Mouse (Mus musculus): ENCODE measurements around the gene Arl3. TPM values are rescaled to one million over a fixed set of nuclear protein-coding genes. Genes with fewer than 3 reads are reported as not detected.
A peak's percentile ranks its signal among the peaks of the same experiment; 100 is the strongest.

Gene Arl3
- 100 to 1,000 TPM; 122 to 129 TPM for total RNA-seq (2021)
- long read RNA-seq, experiment 1, transcript Arl3-201 (6 exons, 843 nt) = major isoform, 13 of 29 reads
- long read RNA-seq, experiment 1, partial matches to known transcripts = 4 of 29 reads
- long read RNA-seq, experiment 1, other reads (novel, unspliced or antisense) = 12 of 29 reads
- long read RNA-seq, experiment 2, transcript Arl3-201 (6 exons, 843 nt) = major isoform, 13 of 23 reads
- long read RNA-seq, experiment 2, partial matches to known transcripts = 2 of 23 reads
- long read RNA-seq, experiment 2, other reads (novel, unspliced or antisense) = 8 of 23 reads

- peak; percentile 91 to 93 for DNase-seq (ENCODE audit: low spot score in 2 of 2)
- peak; percentile 57 for TF ChIP-seq CTCF (conservative IDR thresholded peaks at IDR 0.05)
- H3K27ac ChIP-seq = peak within 1 kb of the TSS; percentile 97
- peak within 1 kb of the TSS; percentile 92 for H3K4me3 ChIP-seq
These were observed at the start of gene Arl3, which contains the start of gene Sfxn2 for GRCm38 (mm10) chr19:46572951-46573937. Arl3 (minus strand) TSS chr19:46573198. Sfxn2 (plus strand) TSS chr19:46573365.

GRCm38 (mm10) chr19:46622659-46623193 lies 49.7 kb upstream of the Arl3 start:
- no peak for DNase-seq (ENCODE audit: low spot score in 2 of 2)
- TF ChIP-seq CTCF (conservative IDR thresholded peaks at IDR 0.05) = no peak
- H3K27ac ChIP-seq = peak overlapping the region; percentile 75
- H3K4me3 ChIP-seq = peak overlapping the region; percentile 13; the same call in 1 of the 2 replicates

GRCm38 (mm10) chr19:46621236-46622183 lies 48.5 kb upstream of the Arl3 start:
- H3K27ac ChIP-seq = peak overlapping the region; percentile 32
- no peak overlapping the region for H3K4me3 ChIP-seq
- DNase-seq (ENCODE audit: low spot score in 2 of 2) = no peak
- TF ChIP-seq CTCF (conservative IDR thresholded peaks at IDR 0.05) = no peak

GRCm38 (mm10) chr19:46620016-46620808 lies 47.2 kb upstream of the Arl3 start:
- DNase-seq (ENCODE audit: low spot score in 2 of 2) = no peak
- Histone ChIP-seq H3K4me3 (no peak overlapping the region), H3K27ac (peak overlapping the region; percentile 32; the same call in 1 of the 2 replicates)
- TF ChIP-seq CTCF (conservative IDR thresholded peaks at IDR 0.05) = no peak

GRCm38 (mm10) chr19:46619518-46619917 lies 46.5 kb upstream of the Arl3 start:
- no peak for TF ChIP-seq CTCF (conservative IDR thresholded peaks at IDR 0.05)
- no peak for DNase-seq (ENCODE audit: low spot score in 2 of 2)
- no peak overlapping the region for H3K27ac ChIP-seq

GRCm38 (mm10) chr19:46619001-46619400 lies 46.0 kb upstream of the Arl3 start:
- no peak for DNase-seq (ENCODE audit: low spot score in 2 of 2)
- H3K27ac ChIP-seq = no peak overlapping the region
- no peak for TF ChIP-seq CTCF (conservative IDR thresholded peaks at IDR 0.05)
- H3K4me3 ChIP-seq = no peak overlapping the region

More at GRCm38 (mm10) chr19:46619518-46619917, 46.5 kb upstream of the Arl3 start:
- no peak overlapping the region for H3K4me3 ChIP-seq

- Histone ChIP-seq H3K27ac (no peak overlapping the region), H3K4me3 (no peak overlapping the region)
- DNase-seq (ENCODE audit: low spot score in 2 of 2) = no peak
- no peak for TF ChIP-seq CTCF (conservative IDR thresholded peaks at IDR 0.05)
These were observed 45.3 kb upstream of the Arl3 start for GRCm38 (mm10) chr19:46618322-46618721.

- no peak for DNase-seq (ENCODE audit: low spot score in 2 of 2)
- Histone ChIP-seq H3K4me3 (no peak overlapping the region), H3K27ac (no peak overlapping the region)
- no peak for TF ChIP-seq CTCF (conservative IDR thresholded peaks at IDR 0.05)
These were observed 44.4 kb upstream of the Arl3 start for GRCm38 (mm10) chr19:46617361-46617760.

GRCm38 (mm10) chr19:46616378-46616777 lies 43.4 kb upstream of the Arl3 start:
- no peak overlapping the region for H3K4me3 ChIP-seq
- TF ChIP-seq CTCF (conservative IDR thresholded peaks at IDR 0.05) = no peak
- no peak for DNase-seq (ENCODE audit: low spot score in 2 of 2)
- H3K27ac ChIP-seq = no peak overlapping the region

- TF ChIP-seq CTCF (conservative IDR thresholded peaks at IDR 0.05) = no peak
- no peak overlapping the region for H3K4me3 ChIP-seq
- no peak overlapping the region for H3K27ac ChIP-seq
- DNase-seq (ENCODE audit: low spot score in 2 of 2) = no peak
These were observed 35.2 kb upstream of the Arl3 start for GRCm38 (mm10) chr19:46608158-46608557.

- DNase-seq (ENCODE audit: low spot score in 2 of 2) = peak in 1 of 2 experiments; percentile 39
- Histone ChIP-seq H3K27ac (no peak overlapping the region), H3K4me3 (no peak overlapping the region)
- TF ChIP-seq CTCF (conservative IDR thresholded peaks at IDR 0.05) = peak; percentile 83
These were observed 34.4 kb upstream of the Arl3 start for GRCm38 (mm10) chr19:46607424-46607823.

Data from layer of hippocampus, adult 2 months (tissue).